Mouse (Mus musculus) gastrocnemius, postnatal 4 days (tissue): ENCODE measurements around the gene Cpeb2. TPM values are rescaled to one million over a fixed set of nuclear protein-coding genes. Genes with fewer than 3 reads are reported as not detected.

ENCODE experiments used
- DNase-seq, 2 experiments: peaks; one replicate each; pipeline ENCODE4 v3.0.0; 2021 to 2022; ENCODE audit warnings: low spot score in 2 of 2, mixed read lengths in 2 of 2
- total RNA-seq, 2 experiments: library from RNA; stranded (reverse); gene quantifications; 2 replicates each; pipeline ENCODE4 v1.2.3; 2021

Gene Cpeb2
- total RNA-seq, 2 experiments from 2014 or later: 8.9 to 9.9 TPM

DNA sequence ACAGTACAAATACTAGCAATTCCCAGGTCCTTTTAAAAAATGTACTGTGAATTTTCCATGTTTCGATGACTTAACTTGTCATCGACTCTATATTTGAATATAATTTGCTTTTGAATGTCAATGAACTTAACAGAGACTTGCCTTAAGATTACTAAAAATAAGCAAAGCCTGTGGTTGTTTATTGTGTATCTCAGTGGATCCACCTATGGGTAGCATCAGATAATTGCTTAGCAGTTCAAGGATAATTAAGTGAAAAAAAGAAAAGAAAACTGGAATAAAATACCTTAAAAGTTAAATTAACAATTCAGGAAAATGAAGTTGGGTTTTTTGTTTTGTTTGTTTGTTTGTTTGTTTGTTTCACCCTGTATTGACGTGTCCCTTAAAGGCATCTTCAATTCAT, 3.5 kb downstream of the Cpeb2 start:
- DNase-seq: no peak

GRCm38 (mm10) chr5:43237238-43237637, 4.3 kb downstream of the Cpeb2 start:
- DNase-seq: no peak

GRCm38 (mm10) chr5:43239141-43239835, 6.3 kb downstream of the Cpeb2 start:
- no peak for DNase-seq

GRCm38 (mm10) chr5:43240729-43241128, 7.8 kb downstream of the Cpeb2 start:
- no peak for DNase-seq

DNA sequence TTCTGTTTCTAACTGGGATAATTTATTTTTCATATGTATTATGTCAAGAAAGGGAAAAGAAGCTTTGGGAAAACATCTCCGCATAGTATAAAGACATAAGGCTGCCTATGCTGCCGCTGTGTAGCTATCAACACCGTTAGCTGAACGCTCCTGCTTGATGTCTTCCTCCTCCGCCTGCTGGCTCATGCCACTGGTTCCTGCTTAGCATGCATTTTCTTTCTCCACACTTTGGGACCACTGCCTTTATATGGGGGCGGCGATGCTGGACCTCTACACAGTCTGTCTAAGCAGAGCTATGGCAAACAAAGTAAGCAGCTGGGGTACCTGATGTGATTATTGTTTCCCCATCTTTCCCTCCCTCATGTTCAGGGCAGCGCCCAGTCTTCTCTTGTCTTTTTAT, 13.3 kb downstream of the Cpeb2 start:
- DNase-seq: no peak

DNA sequence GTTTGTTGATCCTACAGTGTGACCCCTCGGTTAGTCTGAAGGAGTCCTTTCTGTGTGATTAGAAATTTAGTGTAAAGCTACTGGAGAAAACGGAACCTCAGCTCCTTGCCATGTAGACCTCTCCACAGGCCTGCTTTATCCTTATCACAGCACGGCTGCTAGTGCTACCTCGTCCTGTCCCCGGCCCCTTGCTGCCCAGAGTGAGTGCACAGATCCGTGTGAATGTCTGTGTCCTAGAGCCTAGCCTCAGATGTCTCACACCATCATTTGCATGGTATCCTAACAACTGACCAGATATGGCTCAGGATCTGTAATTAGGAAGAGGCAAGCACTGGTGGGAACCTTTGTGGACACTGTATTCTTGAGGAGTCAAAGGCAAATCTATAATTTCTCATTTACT, 14.0 kb downstream of the Cpeb2 start:
- DNase-seq: no peak

DNA sequence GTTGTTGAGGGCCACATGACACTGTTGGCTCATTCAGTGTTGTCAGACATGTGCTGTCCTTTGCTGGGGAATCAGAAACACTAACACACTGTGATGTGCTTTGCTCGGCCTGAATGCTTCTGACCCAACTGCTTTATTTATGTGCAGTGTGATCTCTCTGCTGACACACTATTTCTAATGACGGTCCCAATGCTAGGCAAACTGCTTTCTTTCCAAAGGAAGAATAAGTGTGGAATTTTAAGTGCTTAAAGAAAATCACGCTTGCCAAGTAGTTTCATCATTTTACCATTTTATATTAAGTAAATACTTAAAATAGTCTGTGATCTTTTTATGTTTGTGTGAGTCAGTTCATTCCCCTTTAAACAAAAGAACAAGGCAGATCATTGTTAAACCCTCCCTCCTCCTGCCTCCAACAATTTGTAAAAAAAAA, 15.0 kb downstream of the Cpeb2 start:
- no peak for DNase-seq

- DNase-seq: no peak
Observed at GRCm38 (mm10) chr5:43257490-43257889, 24.5 kb downstream of the Cpeb2 start.

DNA sequence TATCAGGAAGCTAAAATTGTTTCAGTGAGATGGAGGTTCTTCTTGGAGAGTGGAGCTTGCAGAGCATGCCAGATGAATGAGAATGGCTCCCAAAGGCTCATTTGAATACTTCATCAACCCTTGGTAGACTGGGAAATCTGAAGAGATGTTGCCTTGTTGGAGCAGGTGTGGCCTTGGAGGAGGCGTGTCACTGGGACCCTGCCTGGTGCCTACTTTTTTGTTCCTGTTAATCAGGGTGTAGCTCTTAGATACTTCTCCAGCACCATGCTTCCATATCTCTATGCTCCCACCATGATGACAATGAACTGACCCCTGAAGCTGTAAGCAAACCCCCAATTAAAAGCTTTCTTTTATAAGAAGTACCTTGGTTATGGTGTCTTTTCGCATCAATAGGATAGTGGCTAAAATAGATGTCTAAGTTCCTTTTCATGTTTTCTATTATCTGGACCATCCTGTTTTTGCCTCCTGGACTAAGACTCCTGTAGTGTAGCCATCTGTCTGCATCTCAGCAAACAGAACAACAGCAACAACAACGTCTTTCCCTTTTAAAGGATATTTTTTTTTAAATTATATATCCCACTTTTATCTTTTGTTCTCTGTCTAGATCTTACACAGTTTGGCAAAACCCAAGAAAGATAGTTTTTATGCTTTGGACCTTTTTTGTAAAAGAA, 25.6 kb downstream of the Cpeb2 start:
- no peak for DNase-seq

GRCm38 (mm10) chr5:43261814-43262213, 28.8 kb downstream of the Cpeb2 start:
- DNase-seq: no peak

- DNase-seq: no peak
Observed at GRCm38 (mm10) chr5:43263951-43264350, 31.0 kb downstream of the Cpeb2 start.

DNA sequence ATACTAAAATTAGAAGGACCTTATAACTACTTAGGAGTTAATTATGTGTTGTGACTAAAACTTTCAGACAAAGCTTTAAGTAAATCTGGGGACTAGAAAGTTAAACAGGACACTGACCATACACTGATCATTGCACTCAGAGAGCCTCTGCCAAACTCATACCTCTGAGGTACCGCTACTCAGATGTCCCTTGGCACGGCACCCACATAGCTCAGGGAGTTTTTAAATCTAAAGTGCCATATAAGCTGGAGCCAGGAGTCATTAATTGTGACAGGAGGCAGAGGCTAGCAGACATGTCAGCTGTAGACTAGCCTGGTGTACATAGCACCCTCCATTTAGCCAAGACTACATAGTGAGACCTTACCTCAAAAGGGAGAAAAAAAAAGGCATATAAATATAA, 31.7 kb downstream of the Cpeb2 start:
- no peak for DNase-seq

DNA sequence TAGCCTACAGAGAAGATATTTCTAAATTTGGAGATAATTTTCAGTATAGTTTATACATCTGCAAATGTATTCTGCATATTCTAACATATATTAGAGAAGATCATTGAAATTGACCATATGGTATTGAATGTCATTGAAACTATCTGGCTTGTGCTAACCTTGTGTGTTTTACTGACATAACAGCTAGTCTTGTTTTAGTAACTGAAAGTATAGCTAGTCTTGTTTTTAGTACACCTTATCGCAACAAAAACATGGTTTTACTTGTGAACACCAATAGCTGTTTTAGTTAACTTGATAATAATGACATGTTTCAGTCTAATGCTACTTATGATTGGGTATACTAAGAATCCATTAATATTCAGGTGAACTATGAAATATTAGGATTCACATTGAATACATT, 45.0 kb downstream of the Cpeb2 start:
- DNase-seq: no peak

GRCm38 (mm10) chr5:43279774-43280173, 46.8 kb downstream of the Cpeb2 start:
- DNase-seq: no peak

DNA sequence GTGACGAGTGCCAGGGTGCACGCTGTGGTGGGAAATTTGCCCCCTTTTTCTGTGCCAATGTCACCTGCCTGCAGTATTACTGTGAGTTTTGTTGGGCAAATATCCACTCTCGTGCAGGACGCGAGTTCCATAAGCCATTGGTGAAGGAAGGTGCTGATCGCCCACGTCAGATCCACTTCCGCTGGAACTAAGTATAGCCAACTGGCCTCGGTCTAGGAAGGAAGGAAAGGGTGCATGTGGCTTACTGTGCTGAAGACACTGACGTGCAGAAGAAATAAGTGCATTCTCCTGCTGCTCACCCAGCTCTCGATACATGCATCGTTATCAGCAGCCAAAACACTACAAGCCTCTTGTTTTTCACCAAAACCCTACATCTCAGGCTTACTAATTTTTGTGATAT, 52.8 kb downstream of the Cpeb2 start:
- no peak for DNase-seq

- DNase-seq: no peak
Observed at GRCm38 (mm10) chr5:43289752-43290446, 56.9 kb downstream of the Cpeb2 start.

DNA sequence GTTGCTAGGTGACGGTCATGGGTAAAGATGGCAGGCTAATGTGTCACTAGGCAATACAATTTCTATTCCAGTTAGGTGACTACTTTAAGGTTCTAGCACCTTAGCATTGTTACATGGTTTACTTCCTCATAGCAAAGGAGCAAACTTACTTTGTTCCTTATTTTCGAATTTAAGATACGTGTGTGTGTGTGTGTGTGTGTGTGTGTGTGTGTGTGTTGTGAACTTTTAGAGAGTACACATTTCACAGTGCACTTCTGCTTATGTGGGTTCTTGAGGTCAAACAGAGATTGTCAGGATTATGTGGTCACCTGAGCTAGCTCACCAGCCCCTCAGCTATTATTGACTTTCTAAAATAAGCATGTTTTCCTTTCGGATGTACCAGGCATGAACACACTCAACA, 60.2 kb downstream of the Cpeb2 start:
- DNase-seq: no peak

- no peak for DNase-seq
Observed at GRCm38 (mm10) chr5:43297459-43297858, 64.5 kb downstream of the Cpeb2 start.

DNA sequence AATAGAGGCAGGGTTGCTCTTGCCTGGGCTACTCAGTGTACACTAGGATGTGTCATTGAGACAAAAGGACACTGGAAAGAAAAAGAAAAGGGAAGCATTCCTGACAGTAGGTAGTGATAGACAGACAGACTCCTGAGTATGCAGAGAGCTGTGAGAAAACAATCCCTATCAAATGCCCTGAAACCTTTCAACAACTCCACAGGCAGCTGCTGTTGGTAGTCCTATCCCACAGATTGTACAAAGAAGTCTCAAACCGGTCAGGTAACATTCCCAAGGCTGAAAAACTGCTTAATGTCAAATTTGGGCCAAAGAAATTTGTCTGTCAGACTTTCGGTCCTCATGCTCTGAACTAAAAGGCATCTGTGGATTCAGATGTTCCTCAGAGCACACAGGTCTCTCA, 66.0 kb downstream of the Cpeb2 start:
- DNase-seq: no peak

GRCm38 (mm10) chr5:43300076-43300475, 67.1 kb downstream of the Cpeb2 start:
- no peak for DNase-seq

GRCm38 (mm10) chr5:43300979-43301378, 68.0 kb downstream of the Cpeb2 start:
- no peak for DNase-seq

DNA sequence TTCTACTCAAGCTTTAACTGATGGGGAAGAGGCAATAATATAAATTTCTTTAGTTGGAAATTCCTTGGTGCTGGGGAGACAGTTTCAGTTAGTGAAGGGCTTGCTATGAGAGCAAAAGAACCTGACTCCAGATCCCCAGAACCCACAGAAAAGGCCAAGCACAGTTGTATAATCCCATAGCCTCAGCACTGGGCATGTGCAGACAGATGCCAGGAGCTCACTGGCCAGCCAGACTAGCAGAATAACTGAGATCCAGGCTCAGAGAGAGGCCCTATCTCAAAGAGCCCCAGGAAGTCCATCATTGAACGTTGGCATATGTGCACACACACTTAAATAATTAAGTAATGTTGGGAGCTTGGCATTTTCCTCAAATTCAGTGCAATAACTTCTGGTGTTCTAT, 70.5 kb downstream of the Cpeb2 start:
- no peak for DNase-seq
